Mouse (Mus musculus): Measurements from ENCODE around the gene Armc2.

GRCm38 (mm10) chr10:42051069-42051468, 32.8 kb upstream of the Armc2 start:
- no peak for TF ChIP-seq CTCF (IDR thresholded peaks at IDR 0.05; ENCODE audit: borderline replicate concordance, insufficient read depth, low read length)
- no peak for TF ChIP-seq POLR2A (IDR thresholded peaks at IDR 0.05; ENCODE audit: low read depth, low read length)
